Mouse (Mus musculus): ENCODE results near the gene Lrwd1.

DNA sequence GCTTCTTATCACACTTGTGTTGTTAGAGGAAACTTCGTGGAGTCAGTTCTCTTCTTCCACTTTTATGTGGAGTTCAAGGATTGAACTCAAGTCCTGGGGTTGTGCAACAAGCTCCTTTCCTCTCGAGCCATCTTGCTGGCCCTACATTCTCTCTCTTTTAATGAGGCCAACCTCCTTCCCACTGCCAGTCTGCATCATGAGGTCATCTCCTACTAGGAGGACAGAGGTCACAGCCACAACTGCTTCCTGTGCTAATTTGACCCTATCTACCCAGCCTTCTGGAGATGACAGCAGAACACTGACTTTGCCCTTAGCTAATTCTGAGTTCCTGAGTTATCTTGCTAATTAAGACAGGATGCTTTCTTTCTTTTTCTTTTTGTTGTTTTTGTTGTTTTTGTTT lies 27.4 kb downstream of the Lrwd1 start:
- TF ChIP-seq CTCF (IDR thresholded peaks at IDR 0.05 in 2 of 3, conservative IDR thresholded peaks at IDR 0.05 in 1 of 3; ENCODE audit: control insufficient read depth in 1 of 3, insufficient read depth in 1 of 3, low read depth in 2 of 3, low read length in 3 of 3, poor library complexity in 1 of 3, severe bottlenecking in 1 of 3), result no peak
- no peak for TF ChIP-seq ZKSCAN1 (IDR thresholded peaks at IDR 0.05; ENCODE audit: low read depth, low read length)
